Mouse (Mus musculus) hindbrain, embryonic 14.5 days (tissue): ENCODE data around the gene Dnaja2. TPM values are rescaled to one million over a fixed set of nuclear protein-coding genes. Genes with fewer than 3 reads are reported as not detected.
A peak's percentile ranks its signal among the peaks of the same experiment; 100 is the strongest.

Experiments
- ATAC-seq: fragments of 200-750 bp; cut with Nextera tagmentation; 2 replicates; pipeline ENCODE4 v1.8.0; 2017; ENCODE audit warnings: moderate number of reproducible peaks, mild to moderate bottlenecking, moderate TSS enrichment, moderate library complexity; ENCODE audit not compliant: low FRiP score
- DNase-seq: peaks from one replicate; pipeline ENCODE4 v3.0.0-alpha.2; 2015; ENCODE audit warnings: low spot score
- H3K27ac ChIP-seq: fragments of 300-500 bp; sonication (generic); 2 replicates; pipeline ENCODE4 v1.5.1; 2014; ENCODE audit warnings: mild to moderate bottlenecking, moderate library complexity
- H3K27me3 ChIP-seq: fragments of 300-500 bp; sonication (generic); 2 replicates; pipeline ENCODE4 v1.6.1; 2014; ENCODE audit warnings: mild to moderate bottlenecking, low read length, mixed read lengths; ENCODE audit not compliant: control insufficient read depth, insufficient read depth
- H3K36me3 ChIP-seq: fragments of 300-500 bp; sonication (generic); replicated peaks from 2 replicates; pipeline ENCODE4 v1.6.1; 2014; ENCODE audit not compliant: control insufficient read depth, insufficient read depth
- H3K4me1 ChIP-seq: fragments of 300-500 bp; sonication (generic); replicated peaks from 2 replicates; pipeline ENCODE4 v1.6.1; 2014; ENCODE audit warnings: antibody characterized with exemption, low read length, mixed read lengths; ENCODE audit not compliant: control insufficient read depth, insufficient read depth
- H3K4me2 ChIP-seq: fragments of 300-500 bp; sonication (generic); replicated peaks from 2 replicates; pipeline ENCODE4 v1.6.1; 2014; ENCODE audit warnings: mild to moderate bottlenecking, moderate library complexity
- H3K4me3 ChIP-seq: fragments of 300-500 bp; sonication (generic); replicated peaks from 2 replicates; pipeline ENCODE4 v1.5.1; 2014; ENCODE audit warnings: mild to moderate bottlenecking, low read length
- H3K9ac ChIP-seq: fragments of 300-500 bp; sonication (generic); 2 replicates; pipeline ENCODE4 v1.6.1; 2014
- H3K9me3 ChIP-seq: fragments of 300-500 bp; sonication (generic); 2 replicates; pipeline ENCODE4 v1.6.1; 2016; ENCODE audit warnings: low read length; ENCODE audit not compliant: control insufficient read depth
- WGBS: fragments of 180-500 bp; shearing (Covaris S2); extraction: QIAGEN DNeasy Blood & Tissue Kit; methylation state at CpG from one replicate; pipeline ENCODE4 v1.1.7; 2014; 5-methylcytosine and 5-hydroxymethylcytosine counted together
- polyA plus RNA-seq: library from polyadenylated mRNA; unstranded; fragments of >200 nt; fragmentation: Nextera tagmentation; extraction: Ambion mirVana; gene quantifications from 2 replicates; pipeline ENCODE4 v1.2.1, GENCODE M21; 2014

Dnaja2 gene
- polyA plus RNA-seq, 1 experiment from 2014 or later: 172 TPM

GRCm38 (mm10) chr8:85513283-85513682 is 41.9 kb downstream of the Dnaja2 start:
- H3K9me3 ChIP-seq: no peaks in the 10 kb centered on the region
- H3K4me2 ChIP-seq: no peak overlapping the region
- no peak overlapping the region for H3K4me3 ChIP-seq
- no peaks in the 10 kb centered on the region for H3K4me1 ChIP-seq
- DNase-seq (no peak), ATAC-seq (no peak)
- H3K9ac ChIP-seq: no peak overlapping the region
- H3K27me3 ChIP-seq: no peaks in the 10 kb centered on the region
- peaks cover 96% of the 10 kb centered on the region for H3K36me3 ChIP-seq
- 78% methylated on average over 4 of the region's 4 CpGs for WGBS
- H3K27ac ChIP-seq: peak overlapping the region; percentile 57

GRCm38 (mm10) chr8:85512234-85512633 is 42.9 kb downstream of the Dnaja2 start:
- no peak overlapping the region for H3K9ac ChIP-seq
- H3K4me2 ChIP-seq: no peak overlapping the region
- H3K27ac ChIP-seq: peak overlapping the region; percentile 54; the same call in 1 of the 2 replicates
- peaks cover 93% of the 10 kb centered on the region for H3K36me3 ChIP-seq
- no peaks in the 10 kb centered on the region for H3K27me3 ChIP-seq
- DNase-seq: no peak
- H3K9me3 ChIP-seq: no peaks in the 10 kb centered on the region
- H3K4me3 ChIP-seq: no peak overlapping the region
- H3K4me1 ChIP-seq: no peaks in the 10 kb centered on the region
- 87% methylated on average over 8 of the region's 8 CpGs for WGBS
- ATAC-seq: no peak

GRCm38 (mm10) chr8:85508661-85509060 is 46.5 kb downstream of the Dnaja2 start:
- Histone ChIP-seq H3K4me1 (no peaks in the 10 kb centered on the region), H3K4me3 (no peak overlapping the region), H3K9me3 (no peaks in the 10 kb centered on the region), H3K9ac (no peak overlapping the region), H3K27me3 (no peaks in the 10 kb centered on the region), H3K27ac (no peak overlapping the region), H3K36me3 (peaks cover 86% of the 10 kb centered on the region), H3K4me2 (no peak overlapping the region)
- no peak for DNase-seq
- WGBS: 82% methylated on average over 4 of the region's 4 CpGs
- ATAC-seq: no peak

GRCm38 (mm10) chr8:85506620-85507019 is 48.5 kb downstream of the Dnaja2 start:
- Histone ChIP-seq H3K4me1 (peaks cover 5% of the 10 kb centered on the region; the same call in 1 of the 2 replicates), H3K9ac (no peak overlapping the region), H3K27me3 (no peaks in the 10 kb centered on the region), H3K27ac (no peak overlapping the region), H3K9me3 (no peaks in the 10 kb centered on the region), H3K36me3 (peaks cover 65% of the 10 kb centered on the region), H3K4me3 (no peak overlapping the region), H3K4me2 (no peak overlapping the region)
- WGBS: 77% methylated on average over 4 of the region's 4 CpGs
- DNase-seq: no peak
- ATAC-seq: no peak

- Histone ChIP-seq H3K27me3 (no peaks in the 10 kb centered on the region), H3K4me3 (no peak overlapping the region), H3K27ac (no peak overlapping the region), H3K9me3 (no peaks in the 10 kb centered on the region), H3K9ac (no peak overlapping the region), H3K4me2 (no peak overlapping the region), H3K4me1 (peaks cover 5% of the 10 kb centered on the region; the same call in 1 of the 2 replicates), H3K36me3 (peaks cover 53% of the 10 kb centered on the region)
- ATAC-seq (no peak), DNase-seq (no peak)
- 85% methylated on average over 6 of the region's 6 CpGs for WGBS
Observed at GRCm38 (mm10) chr8:85504704-85505103, 50.4 kb downstream of the Dnaja2 start.

GRCm38 (mm10) chr8:85503065-85503464 is 52.1 kb downstream of the Dnaja2 start:
- no peak overlapping the region for H3K4me3 ChIP-seq
- H3K9ac ChIP-seq: no peak overlapping the region
- no peak overlapping the region for H3K27ac ChIP-seq
- ATAC-seq: no peak
- no peaks in the 10 kb centered on the region for H3K9me3 ChIP-seq
- H3K4me1 ChIP-seq: peaks cover 9% of the 10 kb centered on the region; the same call in 1 of the 2 replicates
- no peak overlapping the region for H3K4me2 ChIP-seq
- no peak for DNase-seq
- H3K36me3 ChIP-seq: peaks cover 40% of the 10 kb centered on the region
- H3K27me3 ChIP-seq: no peaks in the 10 kb centered on the region
- WGBS: 69% methylated on average over 3 of the region's 3 CpGs

- peaks cover 35% of the 10 kb centered on the region for H3K36me3 ChIP-seq
- 75% methylated on average over 2 of the region's 2 CpGs for WGBS
- H3K4me3 ChIP-seq: no peak overlapping the region
- H3K27me3 ChIP-seq: no peaks in the 10 kb centered on the region
- H3K9me3 ChIP-seq: no peaks in the 10 kb centered on the region
- DNase-seq (no peak), ATAC-seq (no peak)
- H3K27ac ChIP-seq: peak overlapping the region; percentile 77
- H3K4me1 ChIP-seq: peaks cover 9% of the 10 kb centered on the region; the same call in 1 of the 2 replicates
- H3K9ac ChIP-seq: no peak overlapping the region
- H3K4me2 ChIP-seq: no peak overlapping the region
Observed at GRCm38 (mm10) chr8:85502381-85502780, 52.8 kb downstream of the Dnaja2 start.

- no peaks in the 10 kb centered on the region for H3K9me3 ChIP-seq
- H3K4me3 ChIP-seq: no peak overlapping the region
- H3K27ac ChIP-seq: peak overlapping the region; percentile 77
- H3K4me2 ChIP-seq: no peak overlapping the region
- WGBS: 63% methylated on average over 11 of the region's 11 CpGs
- H3K27me3 ChIP-seq: no peaks in the 10 kb centered on the region
- no peak overlapping the region for H3K9ac ChIP-seq
- peaks cover 35% of the 10 kb centered on the region for H3K36me3 ChIP-seq
- ATAC-seq (peak; percentile 92), DNase-seq (peak; percentile 45)
- peaks cover 9% of the 10 kb centered on the region; the same call in 1 of the 2 replicates for H3K4me1 ChIP-seq
Observed at GRCm38 (mm10) chr8:85500955-85501685, 54.0 kb downstream of the Dnaja2 start.

GRCm38 (mm10) chr8:85500460-85500859 is 54.7 kb downstream of the Dnaja2 start:
- Histone ChIP-seq H3K27me3 (no peaks in the 10 kb centered on the region), H3K4me1 (peaks cover 9% of the 10 kb centered on the region; the same call in 1 of the 2 replicates), H3K27ac (peak overlapping the region; percentile 72), H3K9me3 (no peaks in the 10 kb centered on the region), H3K4me2 (no peak overlapping the region), H3K4me3 (no peak overlapping the region), H3K36me3 (peaks cover 28% of the 10 kb centered on the region), H3K9ac (no peak overlapping the region)
- ATAC-seq (no peak), DNase-seq (no peak)
- 86% methylated on average over 10 of the region's 10 CpGs for WGBS
